Mouse (Mus musculus): Measurements from ENCODE around the gene Ecsit.

Gene Ecsit

GRCm38 (mm10) chr9:22085022-22085834 is at the start of gene Ecsit:
TSS of gene Ecsit (minus strand) at chr9:22085438.
- peak; percentile 98 for DNase-seq (ENCODE audit: low spot score)

GRCm38 (mm10) chr9:22134246-22134890 is 49.1 kb upstream of the Ecsit start:
- no peak for DNase-seq (ENCODE audit: low spot score)

DNA sequence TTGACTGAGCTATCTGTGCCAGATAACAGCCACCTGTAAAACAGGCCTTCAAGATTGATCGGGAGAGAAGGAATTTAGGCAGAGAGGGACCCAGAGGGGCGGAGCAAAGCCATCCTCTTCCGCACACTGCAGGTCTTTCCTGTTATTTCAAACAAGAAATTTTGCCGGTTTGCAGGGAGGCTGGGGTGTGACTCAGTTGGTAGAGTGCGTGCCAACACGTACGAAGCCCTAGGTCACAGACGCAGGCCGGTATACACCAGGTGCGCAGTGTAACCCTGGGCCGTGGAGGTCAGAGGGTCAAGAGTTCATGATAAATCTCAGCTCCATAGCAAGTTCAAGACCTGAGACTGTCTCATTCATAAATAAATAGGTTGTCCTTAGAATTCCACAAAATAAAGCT is 47.0 kb upstream of the Ecsit start:
- no peak for DNase-seq (ENCODE audit: low spot score)

DNA sequence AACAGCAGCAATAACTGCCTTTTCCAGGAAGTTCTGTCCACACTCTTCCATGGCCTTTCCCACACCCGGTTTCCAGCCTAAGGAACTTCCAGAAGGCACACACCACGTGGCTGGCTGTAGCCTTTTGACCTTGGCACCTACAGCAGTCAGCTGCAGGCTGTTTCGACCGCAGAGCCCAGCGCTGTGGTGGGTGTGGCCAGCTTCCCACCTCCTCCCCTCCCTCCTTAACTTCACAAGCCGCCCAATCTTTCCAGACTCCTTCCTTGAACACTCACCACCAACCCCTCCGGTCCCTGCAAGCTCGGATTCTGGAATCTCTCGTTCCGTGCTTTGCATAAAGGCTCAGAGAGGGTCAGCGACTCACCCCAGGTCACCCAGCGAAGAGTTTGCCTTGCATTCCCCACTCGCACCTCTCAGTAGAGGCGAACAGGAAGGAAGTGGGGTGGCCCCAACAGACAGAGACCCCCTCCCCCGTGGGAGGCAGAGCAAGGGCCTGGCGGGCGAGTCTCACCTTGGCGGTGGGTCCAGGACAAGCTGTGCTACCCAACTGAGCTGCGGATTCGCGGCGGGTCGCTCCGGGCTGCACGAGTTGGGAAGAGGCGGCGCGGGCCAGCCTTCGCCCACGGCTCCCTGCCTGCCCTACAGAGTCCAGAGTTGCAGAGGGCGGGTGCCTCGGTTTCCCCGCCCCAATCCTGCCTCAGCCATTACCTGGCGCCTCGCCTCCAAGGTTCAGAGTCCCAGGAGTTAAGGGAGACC is 46.2 kb upstream of the Ecsit start:
- peak; percentile 65 for DNase-seq (ENCODE audit: low spot score)

DNA sequence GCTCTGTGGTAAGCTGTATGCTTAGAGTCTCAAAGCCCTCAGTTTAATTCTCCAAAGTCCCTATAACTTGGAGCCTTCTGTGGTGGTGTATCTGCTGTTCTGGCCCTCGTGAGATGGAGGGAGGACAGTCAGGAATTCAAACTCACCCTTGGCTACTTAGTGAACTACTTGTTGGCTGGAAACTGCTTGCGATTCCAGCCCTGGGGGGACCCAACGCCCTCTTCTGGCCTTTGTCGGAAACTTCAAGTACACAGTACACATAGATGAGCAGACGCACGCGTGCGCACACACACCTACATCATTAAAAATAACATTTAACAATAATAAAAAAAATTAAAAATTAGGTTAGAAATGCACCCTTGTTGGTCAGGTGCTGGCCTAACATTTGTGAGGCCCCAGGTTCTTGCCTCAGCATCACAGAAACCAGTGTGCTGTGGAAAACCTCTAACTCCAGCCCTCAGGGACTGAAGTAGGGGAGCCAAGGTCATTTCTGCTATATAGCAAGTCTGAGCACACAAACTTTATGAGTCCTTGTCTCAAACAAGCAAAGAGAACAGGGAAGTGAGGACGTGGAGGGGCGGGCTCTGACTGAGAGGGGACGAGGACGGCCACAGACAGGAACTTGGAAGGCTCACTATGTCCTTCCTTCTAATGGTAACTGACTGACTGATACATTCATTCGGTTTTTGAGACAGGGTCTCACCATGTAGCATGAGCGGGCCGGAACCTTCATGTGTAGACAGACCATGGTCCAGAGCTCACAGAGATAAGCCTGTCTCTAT is 40.2 kb upstream of the Ecsit start:
- no peak for DNase-seq (ENCODE audit: low spot score)

GRCm38 (mm10) chr9:22124169-22124568 is 38.9 kb upstream of the Ecsit start:
- no peak for DNase-seq (ENCODE audit: low spot score)

GRCm38 (mm10) chr9:22123069-22123609 is 37.9 kb upstream of the Ecsit start:
- no peak for DNase-seq (ENCODE audit: low spot score)

- no peak for DNase-seq (ENCODE audit: low spot score)
These were observed 36.8 kb upstream of the Ecsit start for GRCm38 (mm10) chr9:22122005-22122404.

DNA sequence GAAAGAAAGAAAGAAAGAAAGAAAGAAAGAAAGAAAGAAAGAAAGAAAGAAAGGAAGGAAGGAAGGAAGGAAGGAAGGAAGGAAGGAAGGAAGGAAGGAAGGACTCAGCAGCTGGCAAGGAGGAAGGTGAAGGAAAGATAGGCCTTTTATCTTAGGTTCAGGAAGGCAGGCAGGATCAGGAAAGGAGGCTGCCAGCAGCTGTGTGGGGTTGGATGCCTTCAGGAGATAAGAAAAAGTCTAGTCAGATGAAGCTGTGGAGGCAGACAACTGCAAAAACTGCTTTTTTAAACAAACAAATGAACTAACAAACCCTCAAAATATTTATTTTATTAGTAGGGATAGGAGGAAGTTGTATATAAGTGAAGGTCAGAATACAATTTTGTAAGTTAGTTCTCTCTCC is 36.3 kb upstream of the Ecsit start:
- no peak for DNase-seq (ENCODE audit: low spot score)

- DNase-seq (ENCODE audit: low spot score), result no peak
These were observed 34.3 kb upstream of the Ecsit start for GRCm38 (mm10) chr9:22119543-22119942.

DNA sequence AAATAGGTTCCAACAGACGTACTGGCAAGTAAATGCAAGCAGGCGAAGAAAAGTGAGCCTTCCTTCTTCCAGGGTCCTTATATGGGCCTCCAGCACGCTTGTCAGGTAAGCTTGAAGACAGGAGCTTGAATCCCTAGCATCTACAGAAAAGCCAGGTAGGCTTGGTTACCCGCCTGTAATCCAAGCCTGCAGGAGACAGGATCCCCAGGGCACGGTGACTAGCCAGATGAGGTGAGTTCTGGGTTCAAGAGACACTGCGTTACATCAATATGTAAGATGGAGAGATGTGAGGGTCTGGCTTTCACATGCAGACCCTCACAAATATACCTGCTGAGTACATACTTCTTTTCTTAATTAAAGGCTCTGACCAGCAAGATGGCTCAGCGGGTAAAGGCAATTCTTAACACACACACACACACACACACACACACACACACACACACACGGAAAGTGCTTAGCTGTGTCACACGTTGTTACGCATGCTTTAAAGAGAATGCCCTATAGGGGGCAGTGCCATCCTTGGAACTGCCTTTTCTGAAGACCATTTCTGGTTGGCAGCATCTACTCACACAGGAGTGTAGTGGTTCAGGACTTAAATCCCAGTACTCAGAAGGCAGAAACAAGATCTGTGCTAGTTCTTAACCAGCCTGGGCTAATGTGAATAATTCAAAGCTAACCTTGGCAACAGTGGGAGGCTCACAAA is 32.7 kb upstream of the Ecsit start:
- DNase-seq (ENCODE audit: low spot score), result peak; percentile 77

DNA sequence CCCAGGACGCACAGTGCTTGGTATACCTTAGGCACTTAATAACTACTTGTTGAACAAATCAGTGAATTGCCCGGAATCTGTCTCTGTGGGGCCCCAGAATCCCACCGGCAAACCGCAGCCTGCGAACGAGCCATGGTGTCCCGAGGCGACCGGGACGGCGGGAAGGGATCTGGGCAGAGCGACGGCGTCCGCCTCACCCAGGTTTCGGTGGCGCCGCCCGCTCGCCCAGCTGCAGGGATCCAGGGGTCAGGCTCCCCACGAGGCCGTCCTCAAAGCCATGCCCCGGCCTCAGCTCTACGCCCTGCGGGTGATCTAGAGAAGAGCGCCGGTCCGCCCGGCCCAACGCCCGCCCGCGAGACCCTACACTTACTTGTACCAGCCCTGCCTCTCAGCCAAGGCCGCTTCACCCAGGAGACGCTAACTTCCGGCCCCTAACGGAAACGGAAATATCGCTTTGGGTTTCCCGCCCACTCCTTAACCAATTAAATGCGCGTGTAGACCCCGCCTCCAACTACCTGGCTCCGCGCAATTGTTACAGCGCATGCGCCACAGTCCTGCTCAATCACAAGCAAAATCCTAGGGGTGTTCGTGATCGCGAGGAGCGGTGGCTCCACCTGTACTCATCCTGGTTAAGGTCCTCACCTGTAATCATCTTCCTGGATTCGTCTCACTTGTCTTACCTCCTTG is 31.6 kb upstream of the Ecsit start, which contains the start of gene Elof1:
Gene Elof1 (minus strand): TSS at position 433 of the 687 bp plus-strand sequence.
- DNase-seq (ENCODE audit: low spot score), result peak; percentile 99

DNA sequence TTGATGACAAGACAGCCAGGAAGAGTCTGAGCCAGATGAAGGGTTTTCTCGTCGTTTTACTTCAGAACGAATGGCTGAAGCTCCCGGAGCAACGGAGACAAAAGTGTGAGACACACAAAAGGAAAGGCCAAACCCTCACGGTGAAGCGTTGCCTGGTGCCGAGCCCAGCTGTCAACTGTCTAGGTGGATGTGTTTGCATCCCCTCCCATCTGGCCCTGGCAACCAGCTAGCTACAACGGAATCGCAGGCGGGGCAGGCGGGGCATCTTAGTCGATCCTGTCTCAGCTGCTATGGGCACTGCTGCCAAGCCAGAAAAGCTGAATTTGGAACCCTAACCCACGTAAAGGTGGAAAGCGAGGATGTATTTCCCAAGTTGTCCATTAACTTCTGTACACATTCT is 30.8 kb upstream of the Ecsit start:
- peak; percentile 41 for DNase-seq (ENCODE audit: low spot score)

- DNase-seq (ENCODE audit: low spot score), result no peak
These were observed 30.4 kb upstream of the Ecsit start for GRCm38 (mm10) chr9:22115635-22116034.

- DNase-seq (ENCODE audit: low spot score), result no peak
These were observed 23.0 kb upstream of the Ecsit start for GRCm38 (mm10) chr9:22108194-22108593.

DNA sequence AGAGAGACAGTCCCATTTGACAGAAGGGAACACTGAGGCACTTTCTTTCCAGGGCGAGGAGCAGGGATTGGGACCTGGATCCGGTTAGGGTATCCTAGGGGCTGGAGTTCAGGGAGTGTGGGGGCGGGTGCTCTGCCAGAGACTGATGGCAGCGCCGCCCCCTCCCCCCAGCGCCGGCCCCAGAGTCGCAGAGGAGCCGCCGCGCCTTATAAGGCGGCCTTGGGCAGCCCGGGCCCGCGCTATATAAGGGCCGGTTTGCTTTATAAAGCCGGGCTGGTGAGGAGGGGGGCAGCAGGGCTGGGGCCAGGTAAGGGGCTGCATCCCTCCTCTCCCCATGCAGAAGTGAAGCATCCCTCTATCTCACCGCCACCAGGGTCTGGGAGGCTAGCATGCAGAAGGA is 14.7 kb upstream of the Ecsit start:
- DNase-seq (ENCODE audit: low spot score), result peak; percentile 40

DNA sequence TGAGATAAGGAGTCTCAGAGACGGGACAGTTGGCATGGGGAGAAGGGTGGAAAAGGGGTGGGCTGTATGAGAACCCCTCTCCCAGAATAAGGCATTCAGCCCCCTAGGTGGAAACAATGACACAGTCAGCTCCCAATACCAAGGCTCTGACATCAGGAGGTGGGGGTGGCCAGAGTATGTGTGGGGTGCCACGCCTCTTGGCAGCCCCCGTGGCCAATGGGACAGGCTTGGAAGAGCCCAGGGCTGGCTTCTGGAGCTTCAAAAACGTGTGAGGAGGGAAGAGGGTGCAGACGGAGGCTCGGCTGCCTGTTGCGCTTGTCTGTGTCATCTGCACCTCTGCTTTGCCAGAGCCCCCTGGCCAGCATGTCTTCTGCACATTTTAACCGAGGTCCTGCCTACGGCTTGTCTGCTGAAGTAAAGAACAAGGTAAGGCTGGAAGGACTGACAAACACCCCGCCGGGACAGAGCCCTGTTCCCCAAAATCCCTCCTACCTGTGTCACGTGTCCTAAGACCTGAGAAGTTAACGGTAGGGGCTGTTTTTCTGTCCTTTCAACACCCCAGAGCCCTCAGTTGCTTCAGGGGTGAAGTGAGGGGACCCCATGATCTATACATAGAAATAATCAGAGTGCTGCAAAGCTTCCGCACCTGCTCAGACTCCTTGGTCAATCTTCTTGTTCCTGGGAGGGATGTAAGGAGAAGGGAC is 13.9 kb upstream of the Ecsit start, which contains the start of gene Cnn1:
Gene Cnn1 (plus strand): TSS at position 224 of the 704 bp plus-strand sequence.
- peak; percentile 31 for DNase-seq (ENCODE audit: low spot score)

- DNase-seq (ENCODE audit: low spot score), result peak; percentile 87
These were observed 10.6 kb upstream of the Ecsit start for GRCm38 (mm10) chr9:22095854-22096307.

GRCm38 (mm10) chr9:22092746-22093145 is 7.5 kb upstream of the Ecsit start:
- no peak for DNase-seq (ENCODE audit: low spot score)

GRCm38 (mm10) chr9:22089986-22090385 is 4.7 kb upstream of the Ecsit start:
- no peak for DNase-seq (ENCODE audit: low spot score)
